Mouse (Mus musculus) liver, postnatal 0 days (tissue): ENCODE measurements around the gene Ttk. TPM values are rescaled to one million over a fixed set of nuclear protein-coding genes. Genes with fewer than 3 reads are reported as not detected.
A peak's percentile ranks its signal among the peaks of the same experiment; 100 is the strongest.

Source experiments
- ATAC-seq: fragments of 200-750 bp; cut with Nextera tagmentation; 2 replicates; pipeline ENCODE4 v1.8.0; 2017; ENCODE audit warnings: mild to moderate bottlenecking, moderate library complexity
- DNase-seq: peaks from one replicate; pipeline ENCODE4 v3.0.0-alpha.2; 2016
- H3K27ac ChIP-seq: fragments of 300-500 bp; sonication (generic); 2 replicates; pipeline ENCODE4 v1.5.1; 2014; ENCODE audit warnings: antibody characterized with exemption, moderate library complexity, mild to moderate bottlenecking, low read depth
- H3K27me3 ChIP-seq: fragments of 300-500 bp; sonication (generic); 2 replicates; pipeline ENCODE4 v1.6.1; 2014; ENCODE audit warnings: low read length, control low read depth, mixed read lengths; ENCODE audit not compliant: insufficient read depth
- H3K36me3 ChIP-seq: fragments of 300-500 bp; sonication (generic); replicated peaks from 2 replicates; pipeline ENCODE4 v1.6.1; 2014; ENCODE audit warnings: mild to moderate bottlenecking, control low read depth, low read length, moderate library complexity, mixed read lengths; ENCODE audit not compliant: insufficient read depth
- H3K4me1 ChIP-seq: fragments of 300-500 bp; sonication (generic); 2 replicates; pipeline ENCODE4 v1.6.1; 2014; ENCODE audit warnings: antibody characterized with exemption, mild to moderate bottlenecking, control low read depth; ENCODE audit not compliant: insufficient read depth
- H3K4me2 ChIP-seq: fragments of 300-500 bp; sonication (generic); 2 replicates; pipeline ENCODE4 v1.6.1; 2014; ENCODE audit warnings: low read depth, mild to moderate bottlenecking, low read length, moderate library complexity, mixed read lengths
- H3K4me3 ChIP-seq: fragments of 300-500 bp; sonication (generic); 2 replicates; pipeline ENCODE4 v1.5.1; 2014; ENCODE audit warnings: low read depth, low read length
- H3K9ac ChIP-seq: fragments of 300-500 bp; sonication (generic); replicated peaks from 2 replicates; pipeline ENCODE4 v1.6.1; 2014; ENCODE audit warnings: mild to moderate bottlenecking, moderate library complexity
- H3K9me3 ChIP-seq: fragments of 300-500 bp; sonication (generic); 2 replicates; pipeline ENCODE4 v1.6.1; 2016; ENCODE audit warnings: mild to moderate bottlenecking, control low read depth, low read length, mixed read lengths
- CTCF ChIP-seq: sonication (generic); IDR thresholded peaks from 2 replicates; pipeline ENCODE4 v1.5.1; 2016; ENCODE audit warnings: antibody characterized with exemption, low read depth
- EP300 ChIP-seq: IDR thresholded peaks from 2 replicates; pipeline ENCODE4 v1.6.1; 2016; ENCODE audit warnings: antibody characterized with exemption, low read depth, mild to moderate bottlenecking
- WGBS: fragments of 180-500 bp; shearing (Covaris S2); extraction: QIAGEN DNeasy Blood & Tissue Kit; methylation state at CpG from one replicate; pipeline ENCODE4 v1.1.7; 2014; ENCODE audit not compliant: insufficient replicate concordance; 5-methylcytosine and 5-hydroxymethylcytosine counted together
- polyA plus RNA-seq: library from polyadenylated mRNA; unstranded; fragments of >200 nt; fragmentation: Nextera tagmentation; extraction: Ambion mirVana; gene quantifications from 2 replicates; pipeline ENCODE4 v1.2.1, GENCODE M21; 2015

Gene Ttk
- polyA plus RNA-seq, 1 experiment from 2014 or later, result 6.0 TPM

GRCm38 (mm10) chr9:83888214-83888613 lies 53.7 kb downstream of the Ttk start:
- Histone ChIP-seq H3K9me3 (no peaks in the 10 kb centered on the region), H3K27me3 (no peaks in the 10 kb centered on the region), H3K36me3 (no peaks in the 10 kb centered on the region), H3K9ac (no peak overlapping the region), H3K4me2 (no peak overlapping the region), H3K27ac (no peak overlapping the region), H3K4me3 (no peak overlapping the region), H3K4me1 (no peaks in the 10 kb centered on the region; the same call in 1 of the 2 replicates)
- ATAC-seq, result no peak
- WGBS, result 71% methylated on average over 5 of the region's 5 CpGs
- TF ChIP-seq EP300 (no peak), CTCF (no peak)
- DNase-seq, result no peak

GRCm38 (mm10) chr9:83893073-83893472 lies 58.6 kb downstream of the Ttk start:
- ATAC-seq, result no peak
- H3K4me1 ChIP-seq, result peaks cover 13% of the 10 kb centered on the region
- no peak for TF ChIP-seq EP300
- no peak for TF ChIP-seq CTCF
- H3K9ac ChIP-seq, result no peak overlapping the region
- DNase-seq, result no peak
- no peaks in the 10 kb centered on the region for H3K36me3 ChIP-seq
- no peak overlapping the region for H3K4me3 ChIP-seq
- H3K9me3 ChIP-seq, result no peaks in the 10 kb centered on the region
- 62% methylated on average over 8 of the region's 8 CpGs for WGBS
- peak overlapping the region; percentile 59 for H3K27ac ChIP-seq
- no peak overlapping the region for H3K4me2 ChIP-seq
- H3K27me3 ChIP-seq, result no peaks in the 10 kb centered on the region

- DNase-seq (peak; percentile 64), ATAC-seq (peak; percentile 91)
- peaks cover 15% of the 10 kb centered on the region; the same call in 1 of the 2 replicates for H3K4me1 ChIP-seq
- H3K36me3 ChIP-seq, result no peaks in the 10 kb centered on the region
- no peak overlapping the region for H3K9ac ChIP-seq
- H3K4me2 ChIP-seq, result no peak overlapping the region
- TF ChIP-seq CTCF, result no peak
- no peak; the same call in 1 of the 2 replicates for TF ChIP-seq EP300
- no peaks in the 10 kb centered on the region for H3K27me3 ChIP-seq
- no peak overlapping the region for H3K4me3 ChIP-seq
- no peaks in the 10 kb centered on the region for H3K9me3 ChIP-seq
- peak overlapping the region; percentile 59 for H3K27ac ChIP-seq
- WGBS, result 47% methylated on average over 4 of the region's 4 CpGs
These were observed 59.4 kb downstream of the Ttk start for GRCm38 (mm10) chr9:83893767-83894330.

- Histone ChIP-seq H3K27me3 (no peaks in the 10 kb centered on the region), H3K9me3 (no peaks in the 10 kb centered on the region), H3K4me2 (no peak overlapping the region), H3K4me1 (peaks cover 3% of the 10 kb centered on the region; the same call in 1 of the 2 replicates), H3K4me3 (no peak overlapping the region), H3K36me3 (no peaks in the 10 kb centered on the region), H3K9ac (no peak overlapping the region), H3K27ac (no peak overlapping the region)
- DNase-seq, result peak; percentile 17
- 67% methylated on average over 2 of the region's 2 CpGs for WGBS
- ATAC-seq, result peak; percentile 78
- TF ChIP-seq EP300 (no peak), CTCF (no peak)
These were observed 67.6 kb downstream of the Ttk start for GRCm38 (mm10) chr9:83902086-83902485.

- DNase-seq, result no peak
- Histone ChIP-seq H3K27ac (no peak overlapping the region), H3K9ac (no peak overlapping the region), H3K36me3 (no peaks in the 10 kb centered on the region), H3K4me1 (no peaks in the 10 kb centered on the region), H3K27me3 (no peaks in the 10 kb centered on the region), H3K4me3 (no peak overlapping the region), H3K9me3 (no peaks in the 10 kb centered on the region), H3K4me2 (no peak overlapping the region)
- TF ChIP-seq CTCF (peak; percentile 42), EP300 (no peak)
- WGBS, result 47% methylated on average over 4 of the region's 4 CpGs
- ATAC-seq, result no peak
These were observed 71.3 kb downstream of the Ttk start for GRCm38 (mm10) chr9:83905820-83906219.

GRCm38 (mm10) chr9:83907017-83907416 lies 72.5 kb downstream of the Ttk start:
- no peak overlapping the region for H3K27ac ChIP-seq
- no peak for TF ChIP-seq CTCF
- no peak for TF ChIP-seq EP300
- no peak for DNase-seq

More at GRCm38 (mm10) chr9:83907017-83907416, 72.5 kb downstream of the Ttk start:
- Histone ChIP-seq H3K9ac (no peak overlapping the region), H3K9me3 (no peaks in the 10 kb centered on the region), H3K4me3 (no peak overlapping the region), H3K27me3 (no peaks in the 10 kb centered on the region), H3K36me3 (no peaks in the 10 kb centered on the region), H3K4me1 (no peaks in the 10 kb centered on the region), H3K4me2 (no peak overlapping the region)
- ATAC-seq, result no peak
- WGBS, result 73% methylated on average over 3 of the region's 3 CpGs
